Mouse (Mus musculus) testis, adult 2 months (tissue): ENCODE results near the gene Mcpt4.

Experiments
- CTCF ChIP-seq: fragments of 200-500 bp; IDR thresholded peaks from 2 replicates; pipeline ENCODE4 v1.5.1; 2012; ENCODE audit warnings: low read depth, mild to moderate bottlenecking, inconsistent platforms, low read length, moderate library complexity; ENCODE audit not compliant: control insufficient read depth, insufficient read depth, insufficient replicate concordance
- POLR2A ChIP-seq: fragments of 200-500 bp; IDR thresholded peaks from 2 replicates; pipeline ENCODE4 v1.6.1; 2012; ENCODE audit warnings: low read depth, mild to moderate bottlenecking, inconsistent platforms, low read length, moderate library complexity; ENCODE audit not compliant: control insufficient read depth

DNA sequence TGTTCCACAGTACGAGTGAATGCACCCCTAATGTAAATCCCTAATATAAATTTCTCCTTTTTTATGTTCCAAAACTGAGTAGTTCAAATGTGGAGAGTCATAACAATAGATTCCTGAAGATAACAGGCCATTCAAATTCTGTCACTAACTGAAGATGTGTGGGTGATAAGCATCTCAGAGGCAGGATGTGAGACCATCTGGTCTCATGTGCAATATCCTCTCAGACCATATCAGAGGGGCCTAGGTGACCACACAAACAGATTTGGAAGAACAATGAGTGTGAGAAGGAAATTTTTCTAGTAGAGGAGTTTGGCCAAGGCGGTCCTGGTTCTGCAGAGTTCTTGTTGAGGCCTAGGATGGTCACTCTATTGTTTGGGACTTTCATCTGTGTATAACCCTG, 31.2 kb upstream of the Mcpt4 start:
- TF ChIP-seq CTCF (no peak), POLR2A (no peak)
